8 mouse cellular contexts compared by ENCODE assay signal in the genomic region with DNA sequence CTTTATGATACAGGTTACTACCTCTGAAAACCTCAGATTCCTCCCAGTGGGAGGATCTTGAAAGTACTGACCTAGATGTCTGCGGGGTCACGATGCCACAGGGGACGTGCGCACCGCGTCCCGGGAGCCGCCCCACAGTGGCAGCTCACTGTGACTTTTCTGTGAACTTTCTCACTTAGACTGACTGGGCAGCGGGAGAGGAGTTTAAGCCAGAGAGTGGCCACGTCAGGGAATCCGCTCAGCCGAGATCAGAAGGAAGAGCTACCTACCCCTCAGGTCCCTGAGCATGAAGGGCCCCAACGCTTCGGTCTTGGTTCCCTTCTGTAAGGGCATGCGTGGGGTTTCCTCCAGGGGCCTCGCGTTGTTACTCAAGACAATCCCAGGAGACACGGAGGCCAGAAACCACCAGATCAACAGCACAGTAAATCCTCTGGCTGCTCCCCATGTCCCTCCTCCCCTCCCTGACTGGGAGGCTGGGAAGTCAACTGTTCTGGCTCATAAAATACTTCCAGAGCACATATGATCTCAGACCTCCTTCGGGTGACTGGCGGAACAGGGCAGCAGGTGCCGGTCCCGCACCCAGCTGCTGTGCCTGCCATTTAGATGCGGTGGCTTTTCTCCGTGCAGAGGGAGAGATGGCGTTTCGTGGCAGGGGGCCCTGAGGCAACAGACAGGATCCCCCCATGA. TPM values are rescaled to one million over a fixed set of nuclear protein-coding genes. Genes with fewer than 3 reads are reported as not detected.
DNase-seq lines count a peak whose midpoint lies in the region; ATAC-seq and TF ChIP-seq lines count a peak whose summit lies in the region.

No protein-coding gene starts in this region.

- H3K4me2 ChIP-seq in midbrain, embryonic 12.5 days (replicated peaks), result no peak overlapping the region
- H3K4me2 ChIP-seq in stomach, postnatal 0 days (replicated peaks; ENCODE audit: low read depth), result peak overlapping the region; percentile 37

- no peak for TF ChIP-seq POLR2A in heart, adult 2 months (IDR thresholded peaks at IDR 0.05; ENCODE audit: insufficient read depth, low read depth, low read length)
- no peak for TF ChIP-seq POLR2A in kidney, adult 2 months (IDR thresholded peaks at IDR 0.05; ENCODE audit: low read depth, low read length)

- H3K79me2 ChIP-seq in heart, adult 2 months (replicated peaks; ENCODE audit: control insufficient read depth, insufficient read depth, low read length), result no peaks in the 10 kb centered on the region

- no peaks in the 10 kb centered on the region for H3K36me3 ChIP-seq in heart, adult 2 months (ENCODE audit: control insufficient read depth, insufficient read depth, low read length)
- peaks cover 3% of the 10 kb centered on the region for H3K36me3 ChIP-seq in kidney, adult 2 months (ENCODE audit: control insufficient read depth, insufficient read depth, low read length)
- H3K36me3 ChIP-seq in midbrain, embryonic 12.5 days, result peaks cover 14% of the 10 kb centered on the region
- 0 out of 2 replicates have a peak, but pooled peaks cover 9% of the 10 kb centered on the region for H3K36me3 ChIP-seq in stomach, postnatal 0 days (ENCODE audit: control insufficient read depth, insufficient read depth, low read length)

- DNase-seq in layer of hippocampus, adult 2 months (ENCODE audit: low spot score in 2 of 2), result no peak
- DNase-seq in layer of hippocampus, adult 9-11 months, result no peak
- DNase-seq in cerebellum, postnatal 10 days, result peak; percentile 73 to 80
- DNase-seq in heart, adult 2 months, result peak; percentile 75 to 82
- peak; percentile 85 for DNase-seq in kidney, adult 2 months
- DNase-seq in stomach, postnatal 0 days (ENCODE audit: low spot score), result peak; percentile 55
- DNase-seq in left cerebral cortex, postnatal 14 days (ENCODE audit: low spot score in 2 of 2), result no peak

- WGBS in heart, adult 2 months, result 40% methylated on average over 26 of the region's 26 CpGs
- WGBS in kidney, adult 2 months, result 11% methylated on average over 26 of the region's 26 CpGs
- 74% methylated on average over 26 of the region's 26 CpGs for WGBS in midbrain, embryonic 12.5 days
- WGBS in stomach, postnatal 0 days, result 36% methylated on average over 26 of the region's 26 CpGs

- H3K27ac ChIP-seq in layer of hippocampus, adult 2 months, result peak overlapping the region; percentile 53; the same call in 1 of the 2 replicates
- peak overlapping the region; percentile 75 for H3K27ac ChIP-seq in heart, adult 2 months
- H3K27ac ChIP-seq in kidney, adult 2 months (ENCODE audit: insufficient read depth, low read depth, low read length), result peak overlapping the region; percentile 88
- H3K27ac ChIP-seq in midbrain, embryonic 12.5 days (replicated peaks), result peak overlapping the region; percentile 35; the same call in 1 of the 2 replicates
- peak overlapping the region; percentile 91 for H3K27ac ChIP-seq in stomach, postnatal 0 days (replicated peaks)

- H3K9me3 ChIP-seq in midbrain, embryonic 12.5 days, result no peaks in the 10 kb centered on the region
- H3K9me3 ChIP-seq in stomach, postnatal 0 days (ENCODE audit: control insufficient read depth, low read length), result no peaks in the 10 kb centered on the region

- H3K4me3 ChIP-seq in layer of hippocampus, adult 2 months, result no peak overlapping the region; the same call in 1 of the 2 replicates
- no peak overlapping the region; the same call in 1 of the 2 replicates for H3K4me3 ChIP-seq in heart, adult 2 months
- H3K4me3 ChIP-seq in kidney, adult 2 months (ENCODE audit: insufficient read depth, low read depth, low read length), result no peak overlapping the region
- no peak overlapping the region for H3K4me3 ChIP-seq in midbrain, embryonic 12.5 days
- H3K4me3 ChIP-seq in stomach, postnatal 0 days (ENCODE audit: low read depth, low read length), result no peak overlapping the region

- no peaks in the 10 kb centered on the region for H3K27me3 ChIP-seq in heart, adult 2 months (ENCODE audit: control insufficient read depth, insufficient read depth, low read length)
- no peaks in the 10 kb centered on the region for H3K27me3 ChIP-seq in kidney, adult 2 months (replicated peaks; ENCODE audit: control insufficient read depth, insufficient read depth, low read length)
- no peaks in the 10 kb centered on the region for H3K27me3 ChIP-seq in midbrain, embryonic 12.5 days
- H3K27me3 ChIP-seq in stomach, postnatal 0 days (ENCODE audit: control insufficient read depth, insufficient read depth, low read length), result no peaks in the 10 kb centered on the region

- H3K4me1 ChIP-seq in heart, adult 2 months (ENCODE audit: control insufficient read depth, insufficient read depth, low read length), result peaks cover 17% of the 10 kb centered on the region
- peaks cover 48% of the 10 kb centered on the region for H3K4me1 ChIP-seq in kidney, adult 2 months (ENCODE audit: control insufficient read depth, insufficient read depth, low read length)
- peaks cover 16% of the 10 kb centered on the region for H3K4me1 ChIP-seq in midbrain, embryonic 12.5 days
- H3K4me1 ChIP-seq in stomach, postnatal 0 days (replicated peaks; ENCODE audit: control insufficient read depth, insufficient read depth), result peaks cover 9% of the 10 kb centered on the region; the same call in 1 of the 2 replicates

- TF ChIP-seq CTCF in layer of hippocampus, adult 2 months (conservative IDR thresholded peaks at IDR 0.05), result no peak
- TF ChIP-seq CTCF in heart, adult 2 months (IDR thresholded peaks at IDR 0.05), result no peak
- no peak for TF ChIP-seq CTCF in kidney, adult 2 months (conservative IDR thresholded peaks at IDR 0.05; ENCODE audit: insufficient read depth, insufficient read length, low read depth, low read length)
- no peak for TF ChIP-seq CTCF in stomach, postnatal 0 days (IDR thresholded peaks at IDR 0.05; ENCODE audit: low read depth)

- no peak for ATAC-seq in midbrain, embryonic 12.5 days (ENCODE audit: low FRiP score, low read depth)
- peak; percentile 58; the same call in 1 of the 2 replicates for ATAC-seq in stomach, postnatal 0 days (ENCODE audit: low FRiP score, low TSS enrichment)

- H3K9ac ChIP-seq in heart, adult 2 months (ENCODE audit: low read depth, low read length), result no peak overlapping the region
- no peak overlapping the region for H3K9ac ChIP-seq in midbrain, embryonic 12.5 days (replicated peaks)
- peak overlapping the region; percentile 43; the same call in 1 of the 2 replicates for H3K9ac ChIP-seq in stomach, postnatal 0 days (ENCODE audit: low read length)

- TF ChIP-seq EP300 in heart, adult 2 months (IDR thresholded peaks at IDR 0.05; ENCODE audit: insufficient read depth, low read depth, low read length), result no peak
- TF ChIP-seq EP300 in stomach, postnatal 0 days (optimal IDR thresholded peaks at IDR 0.05), result no peak

- intact Hi-C loops in heart, adult 2 months (cut with DNase I), result no loop called here
- intact Hi-C loops in left cerebral cortex, postnatal 14 days (cut with DNase I), result no loop called here

RNA-seq across cellular contexts. Expression of a gene that starts 9.1 kb away (rescaled TPM):
- total RNA-seq in layer of hippocampus, adult 2 months (2021), result 10 to 100 TPM; 34.8 to 40.8 TPM
- 10 to 100 TPM; 30.7 to 35.1 TPM for total RNA-seq in heart, adult 2 months (2021)
- polyA plus RNA-seq in heart, adult 2 months (2012; rRNA removed), result 53.7 and 59.7 TPM in 2 replicates
- 200 and 216 TPM in 2 replicates for polyA plus RNA-seq in kidney, adult 2 months (2012; rRNA removed)
- 12.9 and 14.2 TPM in 2 replicates for polyA plus RNA-seq in midbrain, embryonic 12.5 days (2016; fragmentation: Nextera tagmentation; extraction: Ambion mirVana)
- 12.7 and 13.9 TPM in 2 replicates for polyA plus RNA-seq in stomach, postnatal 0 days (2015; fragmentation: Nextera tagmentation; extraction: Ambion mirVana)
- total RNA-seq in left cerebral cortex, postnatal 14 days (2021), result 10 to 100 TPM; 47.7 to 50.0 TPM

RNA-seq across cellular contexts. Expression of a gene that starts 9.5 kb away (rescaled TPM):
- 1 to 10 TPM in 1 of 2 experiments, under 1 TPM in 1; 1.00 to 1.2 TPM for total RNA-seq in layer of hippocampus, adult 2 months (2021)
- total RNA-seq in heart, adult 2 months (2021), result not detected
- 0.14 and 0.20 TPM in 2 replicates for polyA plus RNA-seq in heart, adult 2 months (2012; rRNA removed)
- 2.1 and 2.5 TPM in 2 replicates for polyA plus RNA-seq in kidney, adult 2 months (2012; rRNA removed)
- 0.60 and 1.7 TPM in 2 replicates for polyA plus RNA-seq in midbrain, embryonic 12.5 days (2016; fragmentation: Nextera tagmentation; extraction: Ambion mirVana)
- polyA plus RNA-seq in stomach, postnatal 0 days (2015; fragmentation: Nextera tagmentation; extraction: Ambion mirVana), result 0.25 and 0.36 TPM in 2 replicates
- under 1 TPM; 0.22 to 0.59 TPM for total RNA-seq in left cerebral cortex, postnatal 14 days (2021)

RNA-seq across cellular contexts. Expression of a gene that starts 33.0 kb away (rescaled TPM):
- 10 to 100 TPM; 23.7 to 28.0 TPM for total RNA-seq in layer of hippocampus, adult 2 months (2021)
- total RNA-seq in heart, adult 2 months (2021), result 10 to 100 TPM; 14.2 to 16.0 TPM
- 15.3 and 21.7 TPM in 2 replicates for polyA plus RNA-seq in heart, adult 2 months (2012; rRNA removed)
- polyA plus RNA-seq in kidney, adult 2 months (2012; rRNA removed), result 25.2 and 32.1 TPM in 2 replicates
- 15.5 and 16.0 TPM in 2 replicates for polyA plus RNA-seq in midbrain, embryonic 12.5 days (2016; fragmentation: Nextera tagmentation; extraction: Ambion mirVana)
- polyA plus RNA-seq in stomach, postnatal 0 days (2015; fragmentation: Nextera tagmentation; extraction: Ambion mirVana), result 12.1 TPM in 2 replicates
- total RNA-seq in left cerebral cortex, postnatal 14 days (2021), result 10 to 100 TPM; 31.5 to 32.4 TPM

RNA-seq across cellular contexts. Expression of a gene that starts 33.2 kb away (rescaled TPM):
- 10 to 100 TPM; 36.8 to 37.2 TPM for total RNA-seq in layer of hippocampus, adult 2 months (2021)
- 10 to 100 TPM; 21.4 to 22.5 TPM for total RNA-seq in heart, adult 2 months (2021)
- 16.2 and 18.2 TPM in 2 replicates for polyA plus RNA-seq in heart, adult 2 months (2012; rRNA removed)
- polyA plus RNA-seq in kidney, adult 2 months (2012; rRNA removed), result 29.3 and 31.6 TPM in 2 replicates
- polyA plus RNA-seq in midbrain, embryonic 12.5 days (2016; fragmentation: Nextera tagmentation; extraction: Ambion mirVana), result 51.8 and 53.0 TPM in 2 replicates
- 22.5 and 23.0 TPM in 2 replicates for polyA plus RNA-seq in stomach, postnatal 0 days (2015; fragmentation: Nextera tagmentation; extraction: Ambion mirVana)
- 10 to 100 TPM; 44.5 to 48.0 TPM for total RNA-seq in left cerebral cortex, postnatal 14 days (2021)

RNA-seq across cellular contexts. Expression of a gene that starts 54.7 kb away (rescaled TPM):
- under 1 TPM in 1 of 2 experiments, not detected in 1; 0.39 TPM for total RNA-seq in layer of hippocampus, adult 2 months (2021)
- total RNA-seq in heart, adult 2 months (2021), result not detected
- 0.16 TPM in 1 of 2 replicates, not detected in the other for polyA plus RNA-seq in heart, adult 2 months (2012; rRNA removed)
- polyA plus RNA-seq in kidney, adult 2 months (2012; rRNA removed), result not detected in 2 replicates
- polyA plus RNA-seq in midbrain, embryonic 12.5 days (2016; fragmentation: Nextera tagmentation; extraction: Ambion mirVana), result not detected in 2 replicates
- 0.10 TPM in 1 of 2 replicates, not detected in the other for polyA plus RNA-seq in stomach, postnatal 0 days (2015; fragmentation: Nextera tagmentation; extraction: Ambion mirVana)
- total RNA-seq in left cerebral cortex, postnatal 14 days (2021), result not detected

Comparison
In these comparisons a context has a peak if more than half of its experiments do, and no peak if none do; other contexts are left out.
1. DNase-seq: peak in cerebellum, postnatal 10 days (2 of 2), heart, adult 2 months (2 of 2), kidney, adult 2 months (single experiment) and stomach, postnatal 0 days (single experiment); none in layer of hippocampus, adult 2 months (0 of 2), layer of hippocampus, adult 9-11 months (single experiment) and left cerebral cortex, postnatal 14 days (0 of 2).
2. H3K27ac ChIP-seq: peak in every context shown above with its lines; median percentile 91 in stomach, postnatal 0 days; 88 in kidney, adult 2 months; 75 in heart, adult 2 months; 53 in layer of hippocampus, adult 2 months; 35 in midbrain, embryonic 12.5 days.